Mouse (Mus musculus): ENCODE measurements around the gene Dnajc13. TPM values are rescaled to one million over a fixed set of nuclear protein-coding genes. Genes with fewer than 3 reads are reported as not detected.

Gene Dnajc13
- total and polyA plus RNA-seq, 3 experiments = 24.1 to 59.0 (median 31.1) TPM

DNA sequence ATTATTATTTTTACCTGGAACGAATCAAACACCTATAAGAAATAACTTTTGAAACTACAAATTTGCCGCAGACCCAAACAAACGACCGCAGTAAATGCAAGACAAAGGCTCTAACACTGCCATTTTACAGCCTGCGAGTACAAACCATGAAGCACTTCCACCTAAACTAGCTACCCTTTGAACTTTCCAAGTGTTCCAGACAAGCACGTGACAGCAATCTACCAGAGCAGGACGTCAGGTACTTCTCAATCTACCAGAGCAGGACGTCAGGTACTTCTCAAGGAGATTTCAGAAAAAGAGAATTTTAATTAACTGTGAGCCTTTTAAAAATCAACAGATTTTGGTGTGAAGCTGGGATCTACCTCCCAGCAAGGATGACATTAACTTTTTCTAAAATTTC, 11.6 kb downstream of the Dnajc13 start:
- H3K9ac ChIP-seq (ENCODE audit: control insufficient read depth, low read depth, low read length, poor library complexity, severe bottlenecking) = no peak overlapping the region
- H3K27me3 ChIP-seq (ENCODE audit: control insufficient read depth in 1 of 2, insufficient read depth in 2 of 2, low read length in 2 of 2) = no peaks in the 10 kb centered on the region
- no peak overlapping the region for H3K27ac ChIP-seq (ENCODE audit: control insufficient read depth, low read depth, low read length)
- no peaks in the 10 kb centered on the region for H3K9me3 ChIP-seq (replicated peaks; ENCODE audit: insufficient read depth, low read length)
- no peak for TF ChIP-seq JUND (IDR thresholded peaks at IDR 0.05; ENCODE audit: low read depth, low read length)
- no peak for TF ChIP-seq MYC (IDR thresholded peaks at IDR 0.05; ENCODE audit: low read depth, low read length)
- TF ChIP-seq MAFK (IDR thresholded peaks at IDR 0.05; ENCODE audit: borderline replicate concordance, low read depth, low read length) = no peak
- no peak for TF ChIP-seq ZC3H11A (IDR thresholded peaks at IDR 0.05; ENCODE audit: low read depth, low read length)
- TF ChIP-seq MAZ (IDR thresholded peaks at IDR 0.05; ENCODE audit: low read depth, low read length) = no peak
- no peak for TF ChIP-seq NELFE (IDR thresholded peaks at IDR 0.05; ENCODE audit: low read depth, low read length)
- no peak for TF ChIP-seq CHD2 (IDR thresholded peaks at IDR 0.05; ENCODE audit: low read length)
- no peak for TF ChIP-seq ELF1 (IDR thresholded peaks at IDR 0.05; ENCODE audit: low read depth, low read length)
- no peak for TF ChIP-seq RCOR1 (IDR thresholded peaks at IDR 0.05; ENCODE audit: low read depth, low read length)
- no peak for TF ChIP-seq POLR2A (IDR thresholded peaks at IDR 0.05; ENCODE audit: control insufficient read depth in 1 of 2, insufficient read depth in 1 of 2, low read depth in 1 of 2, low read length in 2 of 2, poor library complexity in 1 of 2)
- TF ChIP-seq GABPA (IDR thresholded peaks at IDR 0.05; ENCODE audit: low read depth, low read length) = no peak
- no peak for TF ChIP-seq CHD1 (IDR thresholded peaks at IDR 0.05; ENCODE audit: low read depth, low read length)
- no peak for TF ChIP-seq GATA1 (IDR thresholded peaks at IDR 0.05; ENCODE audit: low read depth, low read length)
- TF ChIP-seq KAT2A (conservative IDR thresholded peaks at IDR 0.05; ENCODE audit: low read depth, low read length) = no peak
- TF ChIP-seq ETS1 (IDR thresholded peaks at IDR 0.05; ENCODE audit: low read depth, low read length) = no peak
- no peak for TF ChIP-seq MEF2A (IDR thresholded peaks at IDR 0.05; ENCODE audit: extremely low read depth, insufficient replicate concordance, low read depth, low read length, poor library complexity, severe bottlenecking)
- no peak for DNase-seq (ENCODE audit: low read depth, low spot score)
- no peak overlapping the region for H3K4me3 ChIP-seq (ENCODE audit: control insufficient read depth in 1 of 2, insufficient read depth in 1 of 2, low read depth in 2 of 2, low read length in 2 of 2)
- peaks cover 0 to 10% of the 10 kb centered on the region in 2 experiments; a peak in 3 of 4 replicates for H3K36me3 ChIP-seq (ENCODE audit: control insufficient read depth in 1 of 2, insufficient read depth in 2 of 2, low read length in 2 of 2)
- H3K4me1 ChIP-seq (ENCODE audit: control insufficient read depth in 1 of 2, insufficient read depth in 2 of 2, low read length in 2 of 2) = peaks cover 9 to 13% of the 10 kb centered on the region in 2 experiments
- peaks cover 13% of the 10 kb centered on the region for H3K79me2 ChIP-seq (ENCODE audit: control insufficient read depth, insufficient read depth, low read length, poor library complexity)

DNA sequence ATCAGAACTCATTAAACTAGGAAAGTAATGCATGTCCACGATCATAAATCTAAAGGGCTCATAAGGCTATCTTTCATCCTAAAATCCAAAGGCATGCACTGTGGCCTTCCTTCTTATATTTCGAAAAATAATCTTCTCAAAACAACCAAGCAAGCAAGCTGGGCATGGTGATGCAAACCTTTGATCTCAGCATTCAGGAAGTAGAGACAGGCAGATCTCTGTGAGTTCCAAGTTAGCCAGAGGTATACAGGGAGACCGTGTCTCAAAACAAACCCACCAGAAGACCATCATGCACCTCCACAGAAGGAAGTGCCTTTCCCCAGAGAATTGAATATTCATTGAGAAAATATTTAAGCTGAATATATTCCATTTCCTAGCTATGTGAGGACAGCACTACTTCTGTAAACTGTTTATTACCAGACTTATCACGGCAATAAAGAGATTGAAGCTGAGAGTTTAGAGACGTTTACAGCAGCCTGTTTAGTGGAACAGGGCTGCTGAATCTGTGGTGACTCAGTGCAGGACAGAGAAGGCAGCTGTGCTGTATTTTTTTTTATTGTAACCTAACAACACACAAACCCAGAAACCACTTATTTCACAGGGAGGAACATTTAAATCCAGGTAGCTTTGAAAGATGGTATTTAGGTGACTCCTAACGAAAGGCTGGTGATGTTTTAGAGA, 15.3 kb downstream of the Dnajc13 start:
- Histone ChIP-seq H3K36me3 (ENCODE audit: control insufficient read depth in 1 of 2, insufficient read depth in 2 of 2, low read length in 2 of 2) (peaks cover 2 to 4% of the 10 kb centered on the region in 2 experiments), H3K9me3 (replicated peaks; ENCODE audit: insufficient read depth, low read length) (no peaks in the 10 kb centered on the region), H3K27me3 (ENCODE audit: control insufficient read depth in 1 of 2, insufficient read depth in 2 of 2, low read length in 2 of 2) (no peaks in the 10 kb centered on the region), H3K79me2 (ENCODE audit: control insufficient read depth, insufficient read depth, low read length, poor library complexity) (peaks cover 7% of the 10 kb centered on the region), H3K27ac (ENCODE audit: control insufficient read depth, low read depth, low read length) (no peak overlapping the region), H3K9ac (ENCODE audit: control insufficient read depth, low read depth, low read length, poor library complexity, severe bottlenecking) (no peak overlapping the region), H3K4me3 (ENCODE audit: control insufficient read depth in 1 of 2, insufficient read depth in 1 of 2, low read depth in 2 of 2, low read length in 2 of 2) (no peak overlapping the region), H3K4me1 (ENCODE audit: control insufficient read depth in 1 of 2, insufficient read depth in 2 of 2, low read length in 2 of 2) (peaks cover 2 to 4% of the 10 kb centered on the region in 2 experiments)
- TF ChIP-seq SIN3A (IDR thresholded peaks at IDR 0.05; ENCODE audit: low read length) = no peak
- no peak for TF ChIP-seq KAT2A (conservative IDR thresholded peaks at IDR 0.05; ENCODE audit: low read depth, low read length)
- TF ChIP-seq UBTF (IDR thresholded peaks at IDR 0.05; ENCODE audit: borderline replicate concordance, insufficient read depth, low read depth, low read length) = no peak
- TF ChIP-seq TCF12 (IDR thresholded peaks at IDR 0.05; ENCODE audit: low read depth, low read length) = no peak
- no peak for TF ChIP-seq NRF1 (IDR thresholded peaks at IDR 0.05; ENCODE audit: insufficient read depth, low read depth, low read length, poor library complexity, severe bottlenecking)
- no peak for TF ChIP-seq TBP (IDR thresholded peaks at IDR 0.05; ENCODE audit: low read depth, low read length)
- TF ChIP-seq E2F4 (IDR thresholded peaks at IDR 0.05; ENCODE audit: borderline replicate concordance, low read depth, low read length) = no peak
- no peak for TF ChIP-seq RAD21 (IDR thresholded peaks at IDR 0.05; ENCODE audit: low read depth, low read length)
- TF ChIP-seq POLR2AphosphoS2 (IDR thresholded peaks at IDR 0.05; ENCODE audit: low read length) = no peak
- TF ChIP-seq MAX (IDR thresholded peaks at IDR 0.05; ENCODE audit: low read length) = no peak
- no peak for TF ChIP-seq ETS1 (IDR thresholded peaks at IDR 0.05; ENCODE audit: low read depth, low read length)
- no peak for TF ChIP-seq USF1 (IDR thresholded peaks at IDR 0.05; ENCODE audit: low read depth, low read length)
- TF ChIP-seq ZC3H11A (IDR thresholded peaks at IDR 0.05; ENCODE audit: low read depth, low read length) = no peak
- no peak for TF ChIP-seq NELFE (IDR thresholded peaks at IDR 0.05; ENCODE audit: low read depth, low read length)
- TF ChIP-seq USF2 (IDR thresholded peaks at IDR 0.05; ENCODE audit: borderline replicate concordance in 1 of 2, insufficient read depth in 1 of 2, low read depth in 1 of 2, low read length in 2 of 2) = no peak
- TF ChIP-seq ZMIZ1 (IDR thresholded peaks at IDR 0.05; ENCODE audit: low read depth, low read length) = no peak
- TF ChIP-seq POLR2AphosphoS5 (IDR thresholded peaks at IDR 0.05; ENCODE audit: borderline replicate concordance, low read depth, low read length) = no peak
- TF ChIP-seq JUND (IDR thresholded peaks at IDR 0.05; ENCODE audit: low read depth, low read length) = no peak
- TF ChIP-seq MYC (IDR thresholded peaks at IDR 0.05; ENCODE audit: low read depth, low read length) = no peak
- TF ChIP-seq RCOR1 (IDR thresholded peaks at IDR 0.05; ENCODE audit: low read depth, low read length) = no peak
- no peak for DNase-seq (ENCODE audit: low read depth, low spot score)
